Mouse (Mus musculus): ENCODE results near the gene Olfr165.
"Not testable (repeated sequence)": the region's sequence is repeated elsewhere in the genome, so short reads cannot be mapped to it uniquely, and the experiment has no call there.

Olfr165 gene

DNA sequence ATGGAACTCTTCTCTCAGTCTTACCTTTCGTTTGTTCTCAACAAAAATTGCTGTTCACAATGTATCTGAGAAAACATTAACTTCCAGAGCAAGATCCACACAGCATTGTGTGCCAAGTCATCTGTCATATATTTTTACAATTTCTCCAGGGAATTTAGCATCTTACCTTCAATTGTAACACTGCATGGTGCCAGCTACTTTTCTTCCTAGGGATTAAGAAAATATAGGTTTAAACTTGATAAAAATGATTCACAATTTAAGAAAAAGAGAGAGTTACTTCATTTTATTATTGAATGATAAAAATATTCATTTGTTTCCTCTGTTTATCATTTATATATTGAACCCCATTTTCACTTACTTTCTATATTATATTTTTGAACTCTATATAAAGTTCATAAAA lies at the start of gene Olfr165:
Gene Olfr165, minus strand, starts transcription at position 101 of the 400 bp plus-strand sequence.
- Histone ChIP-seq H3K27me3 (ENCODE audit: control insufficient read depth, insufficient read depth, low read length, poor library complexity, severe bottlenecking) (no peaks in the 10 kb centered on the region), H3K36me3 (ENCODE audit: control insufficient read depth, insufficient read depth, low read length, poor library complexity, severe bottlenecking) (no peaks in the 10 kb centered on the region)
- no peak for DNase-seq (ENCODE audit: low read depth, low spot score)

- DNase-seq (ENCODE audit: low read depth, low spot score) = no peak
- Histone ChIP-seq H3K36me3 (ENCODE audit: control insufficient read depth, insufficient read depth, low read length, poor library complexity, severe bottlenecking) (no peaks in the 10 kb centered on the region), H3K27me3 (ENCODE audit: control insufficient read depth, insufficient read depth, low read length, poor library complexity, severe bottlenecking) (no peaks in the 10 kb centered on the region)
Observed at GRCm38 (mm10) chr16:19464365-19464764, 41.4 kb upstream of the Olfr165 start.

- DNase-seq (ENCODE audit: low read depth, low spot score) = not testable (repeated sequence)
Observed at GRCm38 (mm10) chr16:19458741-19459140, 35.8 kb upstream of the Olfr165 start.

GRCm38 (mm10) chr16:19387984-19388383 lies 35.0 kb downstream of the Olfr165 start:
- peak; percentile 26 for DNase-seq (ENCODE audit: low read depth, low spot score)
- Histone ChIP-seq H3K36me3 (ENCODE audit: control insufficient read depth, insufficient read depth, low read length, poor library complexity, severe bottlenecking) (no peaks in the 10 kb centered on the region), H3K27me3 (ENCODE audit: control insufficient read depth, insufficient read depth, low read length, poor library complexity, severe bottlenecking) (no peaks in the 10 kb centered on the region)

More at GRCm38 (mm10) chr16:19458741-19459140, 35.8 kb upstream of the Olfr165 start:
- H3K36me3 ChIP-seq (ENCODE audit: control insufficient read depth, insufficient read depth, low read length, poor library complexity, severe bottlenecking); H3K27me3 ChIP-seq (ENCODE audit: control insufficient read depth, insufficient read depth, low read length, poor library complexity, severe bottlenecking): not testable (repeated sequence)
